Mouse (Mus musculus) gastrocnemius, postnatal 36 days (tissue): ENCODE data around the gene Zfp324. TPM values are rescaled to one million over a fixed set of nuclear protein-coding genes. Genes with fewer than 3 reads are reported as not detected.

Source experiments
- DNase-seq, 2 experiments: peaks; one replicate each; pipeline ENCODE4 v3.0.0; 2022
- intact Hi-C: fragments of 180-260 bp; cut with DNase I; formaldehyde crosslinking; loops from one replicate; pipeline ENCODE4 v1.15.1; 2025
- total RNA-seq, 2 experiments: library from RNA; stranded (reverse); gene quantifications; 2 replicates each; pipeline ENCODE4 v1.2.3; 2021

Gene Zfp324
- total RNA-seq, 2 experiments from 2014 or later, result 1.7 to 2.2 TPM

GRCm38 (mm10) chr7:13006531-13006930 lies 40.9 kb downstream of the Zfp324 start:
- intact Hi-C loops, result loop anchor here (5.0 kb wide), 1 partner anchor 99 kb away; no protein-coding TSS in a partner anchor
- no peak for DNase-seq

GRCm38 (mm10) chr7:13007341-13008092 lies 41.9 kb downstream of the Zfp324 start:
- DNase-seq, result no peak
- intact Hi-C loops, result loop anchor here (2.0 to 5.0 kb wide), 3 partner anchors 29 to 100 kb away; no protein-coding TSS in a partner anchor

GRCm38 (mm10) chr7:13009143-13010004 lies 43.7 kb downstream of the Zfp324 start:
- intact Hi-C loops, result loop anchor here (2.0 to 5.0 kb wide), 3 partner anchors 31 to 102 kb away; no protein-coding TSS in a partner anchor
- DNase-seq, result peak; percentile 86 to 95

GRCm38 (mm10) chr7:13010005-13010908 lies 44.6 kb downstream of the Zfp324 start, which contains the start of gene Zbtb45:
Zbtb45 (minus strand) TSS chr7:13010034.
- intact Hi-C loops, result no loop called here

GRCm38 (mm10) chr7:13013671-13014070 lies 48.0 kb downstream of the Zfp324 start:
- no peak for DNase-seq
- intact Hi-C loops, result no loop called here

More at GRCm38 (mm10) chr7:13010005-13010908, 44.6 kb downstream of the Zfp324 start, which contains the start of gene Zbtb45:
- no peak for DNase-seq

- DNase-seq, result no peak
- intact Hi-C loops, result no loop called here
These were observed 48.7 kb downstream of the Zfp324 start for GRCm38 (mm10) chr7:13014275-13014839.

- DNase-seq, result no peak
- intact Hi-C loops, result no loop called here
These were observed 49.6 kb downstream of the Zfp324 start for GRCm38 (mm10) chr7:13015217-13015616.

- peak in 1 of 2 experiments; percentile 34 for DNase-seq
- intact Hi-C loops, result no loop called here
These were observed 57.3 kb downstream of the Zfp324 start for GRCm38 (mm10) chr7:13022773-13023535.

Other genes starting within 250 kb of the Zfp324 start
- not detected for gene Vmn2r56, start 230.8 kb upstream of the Zfp324 start, total RNA-seq
- gene Zscan18, start 162.2 kb upstream of the Zfp324 start, total RNA-seq, result under 1 TPM; 0.87 to 0.91 TPM
- gene Zfp329, start 147.0 kb upstream of the Zfp324 start, total RNA-seq, result 1 to 10 TPM; 3.6 to 4.3 TPM
- 1 to 10 TPM; 6.4 to 8.2 TPM for gene Zfp110, start 131.1 kb upstream of the Zfp324 start, total RNA-seq
- 1 to 10 TPM; 1.3 to 2.0 TPM for gene Zfp128, start 84.7 kb upstream of the Zfp324 start, total RNA-seq
- gene Zscan22, start 68.0 kb upstream of the Zfp324 start, total RNA-seq, result 1 to 10 TPM; 2.4 to 2.8 TPM
- gene Rps5, start 43.5 kb upstream of the Zfp324 start, total RNA-seq, result 100 to 1,000 TPM; 473 to 557 TPM
- gene Rnf225, start 38.4 kb upstream of the Zfp324 start, total RNA-seq, result under 1 TPM; 0.22 to 0.51 TPM
- 1 to 10 TPM; 1.7 to 2.5 TPM for gene Zfp446, start 12.0 kb downstream of the Zfp324 start, total RNA-seq
- not detected for gene Slc27a5, start 32.4 kb downstream of the Zfp324 start, total RNA-seq
- 10 to 100 TPM; 62.1 to 63.2 TPM for gene Trim28, start 33.3 kb downstream of the Zfp324 start, total RNA-seq
- 1 to 10 TPM; 3.9 to 4.0 TPM for gene Zbtb45, start 44.2 kb downstream of the Zfp324 start, total RNA-seq
- 10 to 100 TPM; 68.7 to 83.7 TPM for gene Chmp2a, start 69.0 kb downstream of the Zfp324 start, total RNA-seq
- gene Ube2m, start 72.4 kb downstream of the Zfp324 start, total RNA-seq, result 100 to 1,000 TPM; 131 TPM
- gene Mzf1, start 88.9 kb downstream of the Zfp324 start, total RNA-seq, result under 1 TPM; 0.57 to 0.74 TPM
- not detected for gene Vmn1r85, start 129.3 kb downstream of the Zfp324 start, total RNA-seq
- gene Vmn1r86, start 154.1 kb downstream of the Zfp324 start, total RNA-seq, result not detected
- not detected for gene Vmn1r87, start 174.3 kb downstream of the Zfp324 start, total RNA-seq
- gene Vmn1r88, start 193.7 kb downstream of the Zfp324 start, total RNA-seq, result under 1 TPM in 1 of 2 experiments, not detected in 1; 0.13 TPM
- gene Vmn1r89, start 247.2 kb downstream of the Zfp324 start, total RNA-seq, result not detected